Mouse (Mus musculus) hindbrain, embryonic 10.5 days (tissue): Measurements from ENCODE around the gene Ezr. TPM values are rescaled to one million over a fixed set of nuclear protein-coding genes. Genes with fewer than 3 reads are reported as not detected.

Experiments used
- DNase-seq: peaks from one replicate; pipeline ENCODE4 v3.0.0-alpha.2; 2017; ENCODE audit warnings: low spot score
- H3K27ac ChIP-seq: fragments of 300-500 bp; sonication (generic); 2 replicates; pipeline ENCODE4 v1.5.1; 2016; ENCODE audit warnings: mild to moderate bottlenecking, moderate library complexity
- H3K27me3 ChIP-seq: fragments of 300-500 bp; sonication (generic); 2 replicates; pipeline ENCODE4 v1.6.1; 2016; ENCODE audit warnings: mild to moderate bottlenecking; ENCODE audit not compliant: poor library complexity, insufficient read depth, severe bottlenecking
- H3K36me3 ChIP-seq: fragments of 300-500 bp; sonication (generic); 2 replicates; pipeline ENCODE4 v1.6.1; 2016; ENCODE audit warnings: mild to moderate bottlenecking, moderate library complexity
- H3K4me1 ChIP-seq: fragments of 300-500 bp; sonication (generic); replicated peaks from 2 replicates; pipeline ENCODE4 v1.6.1; 2016; ENCODE audit warnings: mild to moderate bottlenecking
- H3K4me3 ChIP-seq: fragments of 300-500 bp; sonication (generic); 2 replicates; pipeline ENCODE4 v1.5.1; 2016; ENCODE audit warnings: mild to moderate bottlenecking, moderate library complexity
- H3K9me3 ChIP-seq: fragments of 300-500 bp; sonication (generic); 2 replicates; pipeline ENCODE4 v1.6.1; 2016; ENCODE audit warnings: mild to moderate bottlenecking, moderate library complexity
- WGBS: fragments of 180-500 bp; shearing (Covaris S2); methylation state at CpG from one replicate; pipeline ENCODE4 v1.1.7; 2016; 5-methylcytosine and 5-hydroxymethylcytosine counted together
- polyA plus RNA-seq: library from polyadenylated mRNA; unstranded; fragments of >200 nt; fragmentation: Nextera tagmentation; extraction: Ambion mirVana; gene quantifications from 2 replicates; pipeline ENCODE4 v1.2.1, GENCODE M21; 2016

Ezr gene
- polyA plus RNA-seq, 1 experiment from 2014 or later, result 99.4 TPM

DNA sequence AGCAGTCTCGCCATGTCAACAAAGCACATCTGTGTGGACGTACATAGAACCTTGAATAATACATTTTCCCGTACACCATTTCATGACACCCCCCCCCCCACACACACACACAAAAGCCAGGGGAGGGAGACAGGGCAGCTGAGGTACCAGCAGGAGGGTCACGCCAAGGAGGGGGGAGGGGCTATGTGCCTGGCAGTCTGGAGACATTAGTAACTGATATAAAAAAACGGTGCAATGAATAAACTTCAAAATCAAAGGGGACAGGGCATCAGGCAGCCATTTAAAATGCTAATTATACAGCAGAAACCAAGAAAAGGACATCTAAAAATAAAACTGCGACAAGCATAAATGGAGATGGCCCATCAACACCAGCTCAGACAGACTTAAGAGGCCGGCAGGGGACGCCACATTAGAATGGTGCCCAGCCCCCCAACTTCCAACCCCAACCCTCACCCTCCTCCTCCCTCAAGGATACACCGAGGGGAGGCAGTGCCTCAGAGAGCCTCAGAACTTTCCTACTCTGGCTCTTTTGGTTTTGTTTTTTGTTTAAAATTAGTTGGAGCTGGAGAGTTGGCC lies 22.8 kb downstream of the Ezr start:
- H3K27me3 ChIP-seq, result 0 out of 2 replicates have a peak, but pooled peaks cover 3% of the 10 kb centered on the region
- H3K27ac ChIP-seq, result peak overlapping the region; percentile 53; the same call in 1 of the 2 replicates
- no peaks in the 10 kb centered on the region for H3K9me3 ChIP-seq
- H3K4me1 ChIP-seq, result peaks cover 40% of the 10 kb centered on the region
- DNase-seq, result no peak
- H3K4me3 ChIP-seq, result no peak overlapping the region
- peaks cover 27% of the 10 kb centered on the region for H3K36me3 ChIP-seq
- WGBS, result 46% methylated on average over 9 of the region's 9 CpGs

DNA sequence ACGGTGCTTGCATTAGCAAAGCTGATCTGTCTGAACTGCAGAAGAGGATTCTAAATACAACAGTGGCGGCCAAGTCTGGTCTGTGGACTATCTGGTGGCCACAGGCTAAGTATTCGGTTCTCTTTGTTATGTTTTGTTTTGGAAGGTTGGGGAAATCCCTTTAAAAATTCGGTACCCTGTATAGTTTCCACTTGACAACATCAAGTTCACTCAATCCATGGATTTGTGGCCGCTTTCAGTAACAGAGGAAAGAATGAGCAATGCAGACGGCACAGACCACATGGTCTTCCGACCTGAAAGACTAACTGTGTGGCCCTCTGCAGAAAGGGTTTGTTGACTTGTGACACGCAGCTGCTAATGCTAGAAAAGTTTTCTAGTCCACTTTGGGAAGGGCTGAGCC lies 23.7 kb downstream of the Ezr start:
- H3K27ac ChIP-seq, result 0 out of 2 replicates have a peak overlapping the region, but pooled peaks have one; percentile 40
- peaks cover 31% of the 10 kb centered on the region for H3K4me1 ChIP-seq
- H3K9me3 ChIP-seq, result no peaks in the 10 kb centered on the region
- no peak for DNase-seq
- WGBS, result 85% methylated on average over 8 of the region's 8 CpGs
- 0 out of 2 replicates have a peak, but pooled peaks cover 3% of the 10 kb centered on the region for H3K27me3 ChIP-seq
- peaks cover 35% of the 10 kb centered on the region for H3K36me3 ChIP-seq
- no peak overlapping the region for H3K4me3 ChIP-seq

DNA sequence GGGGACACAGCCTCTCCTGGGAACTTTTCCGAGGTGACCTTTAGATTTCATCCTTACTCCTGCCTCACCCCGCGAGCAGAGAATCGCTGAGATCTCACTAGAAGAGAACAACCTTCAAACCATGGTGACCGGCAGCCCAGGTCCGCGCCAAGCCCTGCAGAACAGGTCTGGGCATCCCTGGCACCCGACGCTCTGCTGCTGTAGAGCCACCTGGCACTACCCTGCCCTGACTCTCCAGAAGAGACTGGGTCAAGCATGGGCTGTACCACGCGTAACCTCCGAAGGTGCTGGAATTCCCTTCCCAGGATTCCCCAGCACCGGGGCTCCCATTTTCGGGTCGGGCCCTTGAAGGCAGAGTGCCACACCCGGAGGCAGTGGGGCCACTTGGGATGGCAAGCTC lies 24.7 kb downstream of the Ezr start:
- Histone ChIP-seq H3K27me3 (0 out of 2 replicates have a peak, but pooled peaks cover 3% of the 10 kb centered on the region), H3K27ac (peak overlapping the region; percentile 40; the same call in 1 of the 2 replicates), H3K4me3 (no peak overlapping the region), H3K9me3 (no peaks in the 10 kb centered on the region), H3K36me3 (peaks cover 45% of the 10 kb centered on the region), H3K4me1 (peaks cover 21% of the 10 kb centered on the region)
- WGBS, result 95% methylated on average over 16 of the region's 16 CpGs
- DNase-seq, result no peak

DNA sequence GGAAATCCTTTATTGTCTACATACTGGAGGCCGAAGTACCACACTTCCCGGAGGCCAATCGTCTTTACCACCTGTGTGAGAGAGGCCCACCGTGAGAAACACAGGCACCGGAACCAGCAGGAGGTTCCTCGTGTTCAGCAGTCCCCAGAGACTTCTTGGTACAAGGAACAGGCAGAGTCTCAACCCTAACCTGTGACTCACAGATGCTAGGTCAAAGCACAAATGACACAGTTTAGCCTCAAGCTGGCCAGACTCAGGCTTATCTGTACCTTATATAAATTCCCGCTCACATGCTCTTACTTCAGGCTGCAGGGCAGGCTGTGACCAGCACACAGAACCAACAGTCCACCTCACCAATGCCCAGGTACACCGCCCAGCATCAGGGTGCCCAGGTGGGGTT lies 26.7 kb downstream of the Ezr start:
- Histone ChIP-seq H3K27ac (no peak overlapping the region), H3K9me3 (no peaks in the 10 kb centered on the region), H3K4me3 (no peak overlapping the region), H3K27me3 (0 out of 2 replicates have a peak, but pooled peaks cover 3% of the 10 kb centered on the region), H3K36me3 (peaks cover 64% of the 10 kb centered on the region), H3K4me1 (peaks cover 31% of the 10 kb centered on the region)
- WGBS, result 86% methylated on average over 8 of the region's 8 CpGs
- no peak for DNase-seq

DNA sequence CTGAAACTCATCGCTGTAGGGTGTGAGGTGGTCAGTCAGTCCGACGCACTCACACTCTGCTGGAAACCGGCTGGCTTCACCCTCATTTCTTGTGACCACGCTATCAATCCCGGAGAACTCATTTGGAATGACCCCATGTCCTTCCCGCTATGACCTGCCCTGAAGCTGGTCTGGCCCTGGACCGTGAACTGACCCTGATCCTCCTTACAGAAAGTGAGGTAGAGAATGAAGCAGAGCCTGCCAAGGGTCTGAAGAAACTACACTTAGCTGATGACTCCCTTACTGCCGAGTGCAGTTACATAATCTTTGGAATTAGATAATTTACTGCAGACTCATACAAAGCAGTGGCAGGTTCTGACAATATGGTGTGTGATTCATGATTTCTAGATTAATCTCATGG lies 27.4 kb downstream of the Ezr start:
- H3K36me3 ChIP-seq, result peaks cover 71% of the 10 kb centered on the region
- peaks cover 31% of the 10 kb centered on the region for H3K4me1 ChIP-seq
- H3K27ac ChIP-seq, result no peak overlapping the region
- no peaks in the 10 kb centered on the region for H3K9me3 ChIP-seq
- 0 out of 2 replicates have a peak, but pooled peaks cover 3% of the 10 kb centered on the region for H3K27me3 ChIP-seq
- WGBS, result 88% methylated on average over 9 of the region's 9 CpGs
- no peak for DNase-seq
- H3K4me3 ChIP-seq, result no peak overlapping the region

DNA sequence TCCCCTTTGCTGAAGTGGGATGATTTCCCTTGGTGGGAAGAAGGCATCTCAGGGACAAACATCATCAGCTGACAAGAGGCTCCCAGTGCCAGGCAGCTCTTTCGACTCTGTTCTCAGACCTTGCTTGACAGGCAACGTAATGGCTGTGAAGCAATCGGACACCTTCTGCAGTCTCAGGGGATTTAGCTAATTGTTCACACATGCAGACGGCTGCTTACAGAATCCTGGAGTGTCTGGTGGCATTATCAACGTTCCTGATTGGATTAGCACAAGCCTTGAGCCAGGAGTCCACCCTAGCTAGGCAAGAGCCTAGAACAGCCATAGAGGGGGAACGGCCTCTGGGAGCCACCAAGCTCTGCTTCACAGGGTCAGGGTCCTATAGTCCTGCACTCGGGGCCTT lies 30.2 kb downstream of the Ezr start:
- Histone ChIP-seq H3K36me3 (peaks cover 73% of the 10 kb centered on the region), H3K27ac (peak overlapping the region; percentile 25), H3K4me3 (no peak overlapping the region), H3K27me3 (no peaks in the 10 kb centered on the region), H3K9me3 (no peaks in the 10 kb centered on the region), H3K4me1 (peaks cover 34% of the 10 kb centered on the region)
- 54% methylated on average over 7 of the region's 7 CpGs for WGBS
- peak; percentile 51 for DNase-seq

DNA sequence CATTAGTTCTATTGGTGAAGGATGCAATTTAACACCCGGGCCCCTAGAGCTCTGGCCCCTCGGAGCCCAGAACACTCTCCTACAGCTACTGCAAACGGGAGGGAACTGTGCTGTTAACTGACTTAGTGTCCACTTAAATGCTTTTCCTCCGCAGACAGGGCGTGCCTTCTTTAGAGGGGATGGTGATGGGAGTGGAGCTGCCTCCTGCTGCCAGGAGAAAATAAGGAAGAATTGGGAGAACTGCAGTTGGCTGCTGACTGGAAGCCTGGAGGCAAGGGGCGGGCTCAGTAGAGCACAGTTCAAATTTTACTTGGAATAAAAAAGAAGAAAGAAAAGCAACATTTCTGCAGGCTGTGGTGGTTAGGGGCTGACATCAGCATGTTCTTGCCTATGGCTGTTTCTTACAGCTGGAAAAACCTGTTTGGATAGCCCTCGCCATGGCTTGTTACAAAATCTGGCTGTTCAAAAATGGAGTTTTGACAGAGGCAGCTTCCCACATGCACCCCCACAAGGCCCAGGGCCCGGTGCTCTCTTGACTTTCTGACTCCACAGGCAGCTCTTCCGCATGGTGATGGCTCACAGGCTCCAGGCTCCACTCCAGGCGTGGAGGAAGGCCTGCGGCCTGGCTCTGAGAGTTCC lies 31.2 kb downstream of the Ezr start:
- no peak overlapping the region for H3K27ac ChIP-seq
- WGBS, result 76% methylated on average over 11 of the region's 11 CpGs
- no peak for DNase-seq
- peaks cover 67% of the 10 kb centered on the region for H3K36me3 ChIP-seq
- H3K4me3 ChIP-seq, result no peak overlapping the region
- no peaks in the 10 kb centered on the region for H3K27me3 ChIP-seq
- no peaks in the 10 kb centered on the region for H3K9me3 ChIP-seq
- H3K4me1 ChIP-seq, result peaks cover 44% of the 10 kb centered on the region

DNA sequence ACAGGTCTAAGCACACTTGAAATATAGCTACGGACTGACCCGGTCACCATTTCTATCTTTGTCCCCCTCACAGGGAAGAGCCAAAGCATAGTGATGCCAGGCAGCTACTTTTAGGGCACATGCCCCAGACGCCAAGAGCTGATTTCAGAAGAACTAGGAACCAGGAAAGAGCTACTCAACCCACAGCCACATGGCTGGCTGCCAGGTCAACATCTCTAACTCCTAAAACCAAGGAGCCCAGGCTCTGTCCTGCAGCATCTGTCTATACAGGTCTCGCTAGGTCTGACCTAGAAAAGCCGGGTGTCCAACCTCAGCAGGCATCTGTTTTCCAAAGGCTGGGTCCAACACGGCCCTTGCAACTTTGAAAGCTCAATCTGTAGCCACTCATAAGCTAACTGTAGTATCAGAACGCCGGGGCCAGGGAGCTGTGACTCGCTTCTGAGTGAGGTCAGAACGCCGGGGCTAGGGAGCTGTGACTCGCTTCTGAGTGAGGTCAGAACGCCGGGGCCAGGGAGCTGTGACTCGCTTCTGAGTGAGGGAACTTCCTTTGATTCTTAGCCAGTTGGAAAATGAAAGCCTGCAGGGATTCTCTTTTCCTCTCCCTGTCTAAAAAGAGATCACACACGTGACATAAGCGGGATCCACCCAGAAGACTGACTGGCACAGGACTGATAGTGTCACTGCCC lies 33.7 kb downstream of the Ezr start:
- Histone ChIP-seq H3K27ac (no peak overlapping the region), H3K4me1 (peaks cover 68% of the 10 kb centered on the region), H3K27me3 (no peaks in the 10 kb centered on the region), H3K36me3 (peaks cover 61% of the 10 kb centered on the region), H3K4me3 (no peak overlapping the region), H3K9me3 (no peaks in the 10 kb centered on the region)
- WGBS, result 92% methylated on average over 17 of the region's 17 CpGs
- no peak for DNase-seq

DNA sequence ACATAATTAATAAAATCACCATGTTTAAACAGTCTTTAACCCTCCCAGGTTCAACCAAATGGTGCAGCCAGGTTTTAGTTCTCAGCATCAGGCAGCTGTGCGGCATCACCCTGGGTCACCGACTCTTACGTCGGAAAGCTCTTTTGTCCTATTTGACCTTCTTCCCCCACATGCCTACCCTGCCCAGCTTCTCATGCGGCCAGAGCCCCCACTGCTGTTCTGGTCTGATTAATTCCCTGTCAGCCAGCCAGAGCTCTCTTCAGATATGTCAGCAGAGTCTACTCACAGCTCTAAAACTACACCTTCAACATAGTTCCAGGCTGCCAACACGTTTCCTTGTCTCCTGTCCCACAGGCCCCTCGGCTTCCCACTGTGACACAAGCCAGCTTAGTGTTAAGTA lies 35.1 kb downstream of the Ezr start:
- Histone ChIP-seq H3K36me3 (peaks cover 54% of the 10 kb centered on the region), H3K9me3 (no peaks in the 10 kb centered on the region), H3K4me3 (no peak overlapping the region), H3K4me1 (peaks cover 81% of the 10 kb centered on the region), H3K27me3 (no peaks in the 10 kb centered on the region), H3K27ac (peak overlapping the region; percentile 81)
- DNase-seq, result no peak
- 34% methylated on average over 7 of the region's 7 CpGs for WGBS

DNA sequence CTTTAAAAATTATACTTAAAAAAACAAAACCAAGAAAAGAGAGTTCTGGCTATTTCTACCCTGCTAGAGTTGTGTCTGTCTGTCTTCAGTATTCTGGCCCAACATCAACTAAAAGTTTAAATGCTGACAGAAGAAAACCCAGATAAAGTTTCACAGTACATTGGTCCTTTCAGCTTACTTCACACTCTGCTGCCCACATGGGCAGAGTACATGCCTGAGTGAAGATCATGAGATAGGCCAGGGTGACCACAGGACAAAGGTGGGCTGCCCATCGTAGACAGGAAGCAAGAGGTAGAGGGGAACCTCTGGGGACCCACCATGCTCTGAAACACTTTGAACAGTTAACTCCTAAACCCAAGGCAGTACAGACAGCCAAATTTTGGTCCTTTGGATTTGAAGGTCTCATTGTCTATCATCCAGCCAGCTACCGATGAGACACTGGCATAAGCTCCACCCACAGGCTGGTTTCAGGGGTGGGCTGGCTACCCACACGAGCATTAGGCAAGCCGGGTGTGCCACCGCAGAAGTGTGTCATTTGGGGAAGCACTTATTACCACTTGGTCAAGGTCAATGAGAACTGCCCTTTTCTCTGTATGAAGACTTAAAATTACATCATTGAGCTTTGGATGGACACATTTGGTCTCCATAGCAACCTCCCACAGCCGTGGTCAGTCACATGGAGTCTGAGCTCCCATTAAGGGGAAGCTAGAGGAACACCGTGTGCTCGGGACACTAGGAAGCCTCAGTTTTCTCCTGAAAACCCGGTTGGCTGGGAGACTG lies 35.9 kb downstream of the Ezr start:
- Histone ChIP-seq H3K4me1 (peaks cover 81% of the 10 kb centered on the region), H3K27ac (peak overlapping the region; percentile 81), H3K27me3 (no peaks in the 10 kb centered on the region), H3K4me3 (no peak overlapping the region), H3K36me3 (peaks cover 54% of the 10 kb centered on the region), H3K9me3 (no peaks in the 10 kb centered on the region)
- no peak for DNase-seq
- WGBS, result 65% methylated on average over 9 of the region's 9 CpGs

DNA sequence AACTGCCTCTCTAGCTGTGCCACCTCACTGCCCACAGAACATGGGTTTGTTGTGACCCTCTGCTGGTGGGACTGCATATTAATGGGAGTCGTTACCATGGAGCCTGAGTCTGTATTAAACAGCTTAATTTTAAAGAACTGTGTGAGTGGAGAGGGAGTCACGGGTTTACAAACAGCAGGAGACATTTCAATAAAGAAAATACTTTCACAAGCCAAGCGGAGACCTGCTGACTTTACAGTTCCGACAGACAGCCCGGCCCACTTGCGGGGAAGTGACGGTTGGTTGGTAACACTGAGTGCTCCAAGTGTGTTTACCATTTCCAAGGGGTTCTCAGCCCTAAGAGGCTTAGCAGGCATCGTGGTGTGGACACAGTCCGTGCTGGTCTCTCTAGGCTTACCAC lies 36.6 kb downstream of the Ezr start:
- Histone ChIP-seq H3K27ac (peak overlapping the region; percentile 81), H3K4me1 (peaks cover 81% of the 10 kb centered on the region), H3K27me3 (no peaks in the 10 kb centered on the region), H3K9me3 (no peaks in the 10 kb centered on the region), H3K4me3 (no peak overlapping the region), H3K36me3 (peaks cover 54% of the 10 kb centered on the region)
- peak; percentile 32 for DNase-seq
- WGBS, result 40% methylated on average over 9 of the region's 9 CpGs

DNA sequence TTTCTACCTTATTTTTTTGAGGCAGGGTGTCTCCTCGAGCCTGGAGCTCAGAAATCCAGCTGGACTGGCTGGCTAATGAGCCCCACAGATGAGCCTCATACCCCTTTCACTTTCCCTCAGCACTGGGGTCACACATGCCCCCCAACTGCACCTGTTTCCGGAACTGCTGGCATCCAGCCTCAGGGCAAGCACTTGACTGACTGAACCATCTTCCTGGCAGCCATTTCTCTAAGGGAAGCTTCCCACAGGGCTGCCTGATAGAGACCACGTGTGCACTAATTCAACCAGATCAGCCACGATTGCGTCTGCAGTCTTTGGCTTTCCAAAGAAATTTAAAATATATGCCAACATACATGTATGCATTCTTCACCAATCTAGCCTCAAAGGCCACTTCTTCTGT lies 37.1 kb downstream of the Ezr start:
- H3K36me3 ChIP-seq, result peaks cover 53% of the 10 kb centered on the region
- peaks cover 86% of the 10 kb centered on the region for H3K4me1 ChIP-seq

More for the DNA sequence above, 37.1 kb downstream of the Ezr start:
- H3K9me3 ChIP-seq, result no peaks in the 10 kb centered on the region
- 70% methylated on average over 5 of the region's 5 CpGs for WGBS
- DNase-seq, result no peak
- H3K4me3 ChIP-seq, result no peak overlapping the region
- peak overlapping the region; percentile 81 for H3K27ac ChIP-seq
- no peaks in the 10 kb centered on the region for H3K27me3 ChIP-seq
